Mouse (Mus musculus): ENCODE measurements around the gene Zfp775.

DNA sequence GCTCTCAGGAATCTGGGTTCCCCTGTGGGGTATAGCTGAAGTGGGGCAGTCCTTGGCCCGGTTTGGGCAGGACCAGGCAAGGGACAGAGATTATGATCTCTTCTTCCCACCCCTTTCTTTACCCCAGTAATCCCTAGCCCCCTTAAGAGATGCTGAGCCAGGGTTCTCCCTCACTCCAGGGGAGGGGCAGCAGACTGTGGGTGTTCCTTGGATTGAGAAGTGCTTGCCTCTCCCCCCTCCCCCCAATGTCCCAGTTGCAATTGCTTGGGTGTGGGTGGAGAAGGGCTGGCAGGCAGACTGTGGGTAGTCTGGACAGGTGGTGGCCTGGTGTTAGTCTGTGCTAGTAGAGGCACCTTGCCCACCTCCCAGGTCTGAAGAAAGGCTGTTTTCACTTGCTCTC lies 6.6 kb upstream of the Zfp775 start:
- TF ChIP-seq POLR2A (IDR thresholded peaks at IDR 0.05; ENCODE audit: insufficient read depth, low read depth, low read length) (no peak), CTCF (IDR thresholded peaks at IDR 0.05; ENCODE audit: insufficient read depth, low read depth, low read length) (no peak)
